Mouse (Mus musculus) forebrain, postnatal 0 days (tissue): ENCODE results near the gene Grin2b. TPM values are rescaled to one million over a fixed set of nuclear protein-coding genes. Genes with fewer than 3 reads are reported as not detected.

ENCODE experiments used
- ATAC-seq: fragments of 200-750 bp; cut with Nextera tagmentation; 2 replicates; pipeline ENCODE4 v1.8.0; 2017; ENCODE audit warnings: mild to moderate bottlenecking, moderate library complexity
- DNase-seq: peaks from one replicate; pipeline ENCODE4 v3.0.0-alpha.2; 2015
- H3K27ac ChIP-seq: fragments of 300-500 bp; sonication (generic); 2 replicates; pipeline ENCODE4 v1.5.1; 2014; ENCODE audit warnings: low read depth, mild to moderate bottlenecking, antibody characterized with exemption, low read length, moderate library complexity, mixed read lengths
- H3K27me3 ChIP-seq: fragments of 300-500 bp; sonication (generic); 2 replicates; pipeline ENCODE4 v1.6.1; 2014; ENCODE audit warnings: mild to moderate bottlenecking, low read length, mixed read lengths; ENCODE audit not compliant: insufficient read depth
- H3K36me3 ChIP-seq: fragments of 300-500 bp; sonication (generic); 2 replicates; pipeline ENCODE4 v1.6.1; 2014; ENCODE audit warnings: mild to moderate bottlenecking, moderate library complexity; ENCODE audit not compliant: insufficient read depth
- H3K4me1 ChIP-seq: fragments of 300-500 bp; sonication (generic); 2 replicates; pipeline ENCODE4 v1.6.1; 2014; ENCODE audit warnings: antibody characterized with exemption; ENCODE audit not compliant: insufficient read depth
- H3K4me2 ChIP-seq: fragments of 300-500 bp; sonication (generic); 2 replicates; pipeline ENCODE4 v1.6.1; 2014; ENCODE audit warnings: low read depth, mild to moderate bottlenecking, moderate library complexity
- H3K4me3 ChIP-seq: fragments of 300-500 bp; sonication (generic); 2 replicates; pipeline ENCODE4 v1.5.1; 2014; ENCODE audit warnings: low read depth, low read length, mixed read lengths
- H3K9ac ChIP-seq: fragments of 300-500 bp; sonication (generic); 2 replicates; pipeline ENCODE4 v1.6.1; 2014; ENCODE audit warnings: mild to moderate bottlenecking
- H3K9me3 ChIP-seq: fragments of 300-500 bp; sonication (generic); 2 replicates; pipeline ENCODE4 v1.6.1; 2016; ENCODE audit warnings: low read length
- CTCF ChIP-seq: sonication (generic); IDR thresholded peaks from 2 replicates; pipeline ENCODE4 v1.5.1; 2016; ENCODE audit warnings: antibody characterized with exemption, control low read depth, low read depth
- WGBS: fragments of 180-500 bp; shearing (Covaris S2); extraction: QIAGEN DNeasy Blood & Tissue Kit; methylation state at CpG from one replicate; pipeline ENCODE4 v1.1.7; 2014; 5-methylcytosine and 5-hydroxymethylcytosine counted together
- polyA plus RNA-seq: library from polyadenylated mRNA; unstranded; fragments of >200 nt; fragmentation: Nextera tagmentation; extraction: Ambion mirVana; gene quantifications from 2 replicates; pipeline ENCODE4 v1.2.1, GENCODE M21; 2015
- total RNA-seq: library from RNA; depleted of rRNA; stranded (reverse); fragments of >200 nt; gene quantifications from 2 replicates; pipeline ENCODE4 v1.2.3, GENCODE M21; 2014

The Grin2b gene
- total and polyA plus RNA-seq, 2 experiments from 2014 or later = 66.6 to 102 TPM

- H3K4me2 ChIP-seq = no peak overlapping the region
- 0 out of 2 replicates have a peak, but pooled peaks cover 7% of the 10 kb centered on the region for H3K4me1 ChIP-seq
- no peaks in the 10 kb centered on the region for H3K27me3 ChIP-seq
- TF ChIP-seq CTCF = no peak
- H3K4me3 ChIP-seq = no peak overlapping the region
- H3K9ac ChIP-seq = no peak overlapping the region
- no peaks in the 10 kb centered on the region for H3K9me3 ChIP-seq
- WGBS = 12% methylated on average over 6 of the region's 6 CpGs
- H3K27ac ChIP-seq = no peak overlapping the region
- H3K36me3 ChIP-seq = peaks cover 6% of the 10 kb centered on the region; the same call in 1 of the 2 replicates
- DNase-seq = peak; percentile 37
- ATAC-seq = peak; percentile 92
Measured at GRCm38 (mm10) chr6:136150064-136150463, 23.2 kb downstream of the Grin2b start.

- no peaks in the 10 kb centered on the region for H3K27me3 ChIP-seq
- H3K36me3 ChIP-seq = no peaks in the 10 kb centered on the region
- H3K9me3 ChIP-seq = no peaks in the 10 kb centered on the region
- no peak for DNase-seq
- no peaks in the 10 kb centered on the region for H3K4me1 ChIP-seq
- TF ChIP-seq CTCF = no peak
- no peak for ATAC-seq
- no peak overlapping the region for H3K4me3 ChIP-seq
- H3K27ac ChIP-seq = no peak overlapping the region
- H3K9ac ChIP-seq = no peak overlapping the region
- WGBS = 91% methylated on average over 6 of the region's 6 CpGs
- H3K4me2 ChIP-seq = no peak overlapping the region
Measured at GRCm38 (mm10) chr6:136139967-136140366, 33.3 kb downstream of the Grin2b start.

- peak; percentile 50 for ATAC-seq
- 29% methylated on average over 10 of the region's 10 CpGs for WGBS
- DNase-seq = no peak
- no peaks in the 10 kb centered on the region for H3K27me3 ChIP-seq
- no peak overlapping the region for H3K27ac ChIP-seq
- no peaks in the 10 kb centered on the region for H3K36me3 ChIP-seq
- no peak overlapping the region for H3K4me3 ChIP-seq
- no peaks in the 10 kb centered on the region for H3K4me1 ChIP-seq
- no peaks in the 10 kb centered on the region for H3K9me3 ChIP-seq
- TF ChIP-seq CTCF = peak; percentile 39
- no peak overlapping the region for H3K9ac ChIP-seq
- no peak overlapping the region for H3K4me2 ChIP-seq
Measured at GRCm38 (mm10) chr6:136130456-136130855, 42.9 kb downstream of the Grin2b start.

GRCm38 (mm10) chr6:136122593-136122992 is 50.7 kb downstream of the Grin2b start:
- Histone ChIP-seq H3K36me3 (no peaks in the 10 kb centered on the region), H3K4me1 (no peaks in the 10 kb centered on the region), H3K27me3 (no peaks in the 10 kb centered on the region), H3K9me3 (no peaks in the 10 kb centered on the region), H3K4me3 (no peak overlapping the region), H3K9ac (no peak overlapping the region), H3K4me2 (no peak overlapping the region), H3K27ac (no peak overlapping the region)
- 86% methylated on average over 3 of the region's 3 CpGs for WGBS
- TF ChIP-seq CTCF = no peak
- DNase-seq = no peak
- no peak for ATAC-seq

GRCm38 (mm10) chr6:136117390-136117789 is 55.9 kb downstream of the Grin2b start:
- no peaks in the 10 kb centered on the region for H3K36me3 ChIP-seq
- no peaks in the 10 kb centered on the region for H3K4me1 ChIP-seq
- H3K4me2 ChIP-seq = no peak overlapping the region
- no peak for ATAC-seq
- H3K4me3 ChIP-seq = no peak overlapping the region
- no peaks in the 10 kb centered on the region for H3K9me3 ChIP-seq
- no peak for DNase-seq
- H3K9ac ChIP-seq = no peak overlapping the region
- H3K27ac ChIP-seq = no peak overlapping the region
- no peaks in the 10 kb centered on the region for H3K27me3 ChIP-seq
- peak; percentile 42; the same call in 1 of the 2 replicates for TF ChIP-seq CTCF
- WGBS = 91% methylated on average over 3 of the region's 3 CpGs

GRCm38 (mm10) chr6:136113639-136114410 is 59.5 kb downstream of the Grin2b start:
- WGBS = 35% methylated on average over 6 of the region's 6 CpGs
- no peak for ATAC-seq
- Histone ChIP-seq H3K9ac (no peak overlapping the region), H3K4me3 (no peak overlapping the region), H3K9me3 (no peaks in the 10 kb centered on the region), H3K27me3 (no peaks in the 10 kb centered on the region), H3K36me3 (no peaks in the 10 kb centered on the region), H3K4me1 (no peaks in the 10 kb centered on the region), H3K27ac (no peak overlapping the region), H3K4me2 (no peak overlapping the region)
- TF ChIP-seq CTCF = no peak
- no peak for DNase-seq

GRCm38 (mm10) chr6:136109172-136109571 is 64.1 kb downstream of the Grin2b start:
- no peak overlapping the region for H3K9ac ChIP-seq
- no peak overlapping the region for H3K27ac ChIP-seq
- H3K9me3 ChIP-seq = no peaks in the 10 kb centered on the region
- no peak overlapping the region for H3K4me2 ChIP-seq
- WGBS = 20% methylated on average over 6 of the region's 6 CpGs
- DNase-seq (peak; percentile 27), ATAC-seq (no peak)
- H3K4me1 ChIP-seq = no peaks in the 10 kb centered on the region
- H3K4me3 ChIP-seq = no peak overlapping the region
- no peaks in the 10 kb centered on the region for H3K36me3 ChIP-seq
- no peak for TF ChIP-seq CTCF
- no peaks in the 10 kb centered on the region for H3K27me3 ChIP-seq
